Mouse (Mus musculus) CH12.LX (cell line): ENCODE measurements at regions not wholly inside any gene's neighbourhood (a gene's known extent, or its start where the extent isn't known, plus 50 kb on each side); places are given as distances from the start of the nearest gene placed in this dataset.

ENCODE experiments used
- DNase-seq: peaks from one replicate; pipeline ENCODE4 v3.0.0-alpha.2; 2013; ENCODE audit errors: extremely low read depth
- H3K27ac ChIP-seq: 2 replicates; pipeline ENCODE4 v1.5.1; 2012; ENCODE audit warnings: low read depth, mild to moderate bottlenecking, control low read depth, moderate library complexity; ENCODE audit not compliant: insufficient read depth
- H3K27me3 ChIP-seq: replicated peaks from 2 replicates; pipeline ENCODE3; 2012; ENCODE audit warnings: inconsistent platforms
- H3K36me3 ChIP-seq, 2 experiments: replicated peaks in 1 of 2; 2 replicates each; pipeline versions ENCODE3 to v1.6.1; 2012; ENCODE audit warnings: inconsistent platforms in 1 of 2, low read length in 1 of 2, mild to moderate bottlenecking in 1 of 2, mixed read lengths in 1 of 2, moderate library complexity in 1 of 2; ENCODE audit not compliant: control insufficient read depth in 1 of 2, insufficient read depth in 1 of 2
- H3K4me1 ChIP-seq, 2 experiments: 2 replicates each; pipeline ENCODE4 v1.6.1; 2012; ENCODE audit warnings: inconsistent platforms in 1 of 2, moderate library complexity in 1 of 2; ENCODE audit not compliant: insufficient read depth in 2 of 2, control insufficient read depth in 1 of 2
- H3K4me2 ChIP-seq: 2 replicates; pipeline ENCODE4 v1.6.1; 2012; ENCODE audit warnings: low read depth, mild to moderate bottlenecking, control low read depth; ENCODE audit not compliant: poor library complexity, insufficient read depth, severe bottlenecking
- H3K4me3 ChIP-seq, 3 experiments: fragments of 150-350 bp in 1 of 3; sonication (generic) in 1 of 3; replicated peaks in 1 of 3; 2 replicates each; pipeline versions ENCODE3 to v1.5.1; 2011 to 2012; ENCODE audit warnings: low read depth in 2 of 3, low read length in 2 of 3, mild to moderate bottlenecking in 2 of 3, moderate library complexity in 2 of 3, control low read depth in 1 of 3, improper control_type of control experiment in 1 of 3, inconsistent platforms in 1 of 3, mixed read lengths in 1 of 3; ENCODE audit not compliant: poor library complexity in 1 of 3
- H3K79me2 ChIP-seq: replicated peaks from 2 replicates; pipeline ENCODE4 v1.6.1; 2012; ENCODE audit warnings: mild to moderate bottlenecking, moderate library complexity; ENCODE audit not compliant: control insufficient read depth, poor library complexity, insufficient read depth, severe bottlenecking; ENCODE audit errors: extremely low read depth
- H3K9ac ChIP-seq: 2 replicates; pipeline ENCODE4 v1.6.1; 2012; ENCODE audit warnings: low read depth, mild to moderate bottlenecking, control low read depth, moderate library complexity; ENCODE audit not compliant: insufficient read depth
- H3K9me3 ChIP-seq: replicated peaks from 2 replicates; pipeline ENCODE3; 2012; ENCODE audit warnings: low read length, inconsistent platforms, mixed read lengths
- BHLHE40 ChIP-seq: IDR thresholded peaks from 2 replicates; pipeline ENCODE4 v1.6.1; 2011; ENCODE audit warnings: mild to moderate bottlenecking, low read depth, low read length, improper control_type of control experiment
- CTCF ChIP-seq, 2 experiments: IDR thresholded peaks in 1 of 2; conservative IDR thresholded peaks in 1 of 2; 2 replicates each; pipeline ENCODE4 v1.5.1; 2011 to 2012; ENCODE audit warnings: low read depth in 2 of 2, low read length in 2 of 2, improper control_type of control experiment in 1 of 2, inconsistent platforms in 1 of 2, mild to moderate bottlenecking in 1 of 2, moderate library complexity in 1 of 2
- EP300 ChIP-seq: IDR thresholded peaks from 2 replicates; pipeline ENCODE4 v1.6.1; 2011; ENCODE audit warnings: low read length, improper control_type of control experiment
- ETS1 ChIP-seq: conservative IDR thresholded peaks from 2 replicates; pipeline ENCODE4 v1.6.1; 2012; ENCODE audit warnings: low read depth, mild to moderate bottlenecking, inconsistent platforms, low read length, improper control_type of control experiment, moderate library complexity
- GABPA ChIP-seq: IDR thresholded peaks from 2 replicates; pipeline ENCODE4 v1.6.1; 2012; ENCODE audit warnings: low read depth, low read length, improper control_type of control experiment, inconsistent platforms; ENCODE audit not compliant: insufficient replicate concordance
- HCFC1 ChIP-seq: IDR thresholded peaks from 2 replicates; pipeline ENCODE4 v1.6.1; 2012; ENCODE audit warnings: low read depth, mild to moderate bottlenecking, inconsistent platforms, low read length, improper control_type of control experiment
- IRF4 ChIP-seq: IDR thresholded peaks from 2 replicates; pipeline ENCODE4 v1.6.1; 2014; ENCODE audit warnings: low read depth, mild to moderate bottlenecking, inconsistent platforms, low read length, improper control_type of control experiment
- JUN ChIP-seq: IDR thresholded peaks from 2 replicates; pipeline ENCODE4 v1.6.1; 2011; ENCODE audit warnings: low read depth, mild to moderate bottlenecking, low read length, improper control_type of control experiment, moderate library complexity; ENCODE audit not compliant: insufficient read depth
- JUND ChIP-seq: conservative IDR thresholded peaks from 2 replicates; pipeline ENCODE4 v1.6.1; 2011; ENCODE audit warnings: low read depth, low read length, improper control_type of control experiment
- KAT2A ChIP-seq: IDR thresholded peaks from 2 replicates; pipeline ENCODE4 v1.6.1; 2012; ENCODE audit warnings: low read length, improper control_type of control experiment, inconsistent platforms; ENCODE audit not compliant: insufficient replicate concordance
- MAFK ChIP-seq: IDR thresholded peaks from 2 replicates; pipeline ENCODE4 v1.6.1; 2011; ENCODE audit warnings: low read length, improper control_type of control experiment; ENCODE audit not compliant: insufficient replicate concordance
- MAX ChIP-seq: IDR thresholded peaks from 2 replicates; pipeline ENCODE4 v1.6.1; 2011; ENCODE audit warnings: low read length, improper control_type of control experiment
- PAX5 ChIP-seq: IDR thresholded peaks from 2 replicates; pipeline ENCODE4 v1.6.1; 2012; ENCODE audit warnings: low read length, inconsistent platforms, mixed read lengths
- POLR2A ChIP-seq: IDR thresholded peaks from 2 replicates; pipeline ENCODE4 v1.6.1; 2011; ENCODE audit warnings: low read depth, mild to moderate bottlenecking, improper control_type of control experiment, low read length
- RAD21 ChIP-seq: IDR thresholded peaks from 2 replicates; pipeline ENCODE4 v1.6.1; 2011; ENCODE audit warnings: low read depth, mild to moderate bottlenecking, low read length, improper control_type of control experiment, moderate library complexity
- SIN3A ChIP-seq: IDR thresholded peaks from 2 replicates; pipeline ENCODE4 v1.6.1; 2012; ENCODE audit warnings: low read length, improper control_type of control experiment, inconsistent platforms
- ZC3H11A ChIP-seq: IDR thresholded peaks from 2 replicates; pipeline ENCODE4 v1.6.1; 2012; ENCODE audit warnings: low read depth, mild to moderate bottlenecking, inconsistent platforms, low read length, improper control_type of control experiment
- dilution Hi-C: fragments of 300-500 bp; cut with MboI; formaldehyde crosslinking; loops from 2 replicates; pipeline ENCODE4 v1.14.3; 2020; ENCODE audit warnings: low sequenced_read_pairs; ENCODE audit not compliant: extremely low pct_unique_long_range_greater_than_20kb, extremely low pct_ligation_motif_present
- in situ Hi-C: fragments of 300-500 bp; cut with MboI; formaldehyde crosslinking; loops from 3 replicates; pipeline ENCODE4 v1.14.3; 2019; ENCODE audit warnings: low sequenced_read_pairs, low pct_ligation_motif_present, low pct_unique_long_range_greater_than_20kb, mixed read lengths

GRCm38 (mm10) chr7:111968261-111968660 is 55.0 kb upstream of the Usp47 start:
- H3K4me3 ChIP-seq = no peak overlapping the region
- TF ChIP-seq POLR2A = no peak
- TF ChIP-seq CTCF (conservative IDR thresholded peaks at IDR 0.05 in 1 of 2, IDR thresholded peaks at IDR 0.05 in 1 of 2; ENCODE audit: low read depth in 2 of 2, low read length in 2 of 2) = no peak
- TF ChIP-seq RAD21 = no peak
- TF ChIP-seq BHLHE40 = no peak
- no peak for TF ChIP-seq PAX5
- no peak for TF ChIP-seq HCFC1
- no peak for TF ChIP-seq SIN3A
- H3K4me1 ChIP-seq = no peaks in the 10 kb centered on the region
- H3K9me3 ChIP-seq = no peaks in the 10 kb centered on the region
- H3K27ac ChIP-seq = no peak overlapping the region
- no peak overlapping the region for H3K4me2 ChIP-seq
- no peak overlapping the region for H3K9ac ChIP-seq
- in situ Hi-C loops = loop anchor here (25.0 kb wide), 2 partner anchors 181 to 781 kb away; partner anchors contain the start of gene Galnt18
- H3K36me3 ChIP-seq = no peaks in the 10 kb centered on the region
- no peak for DNase-seq
- no peaks in the 10 kb centered on the region for H3K79me2 ChIP-seq
- dilution Hi-C loops = no loop called here
- H3K27me3 ChIP-seq = peaks cover 6% of the 10 kb centered on the region

DNA sequence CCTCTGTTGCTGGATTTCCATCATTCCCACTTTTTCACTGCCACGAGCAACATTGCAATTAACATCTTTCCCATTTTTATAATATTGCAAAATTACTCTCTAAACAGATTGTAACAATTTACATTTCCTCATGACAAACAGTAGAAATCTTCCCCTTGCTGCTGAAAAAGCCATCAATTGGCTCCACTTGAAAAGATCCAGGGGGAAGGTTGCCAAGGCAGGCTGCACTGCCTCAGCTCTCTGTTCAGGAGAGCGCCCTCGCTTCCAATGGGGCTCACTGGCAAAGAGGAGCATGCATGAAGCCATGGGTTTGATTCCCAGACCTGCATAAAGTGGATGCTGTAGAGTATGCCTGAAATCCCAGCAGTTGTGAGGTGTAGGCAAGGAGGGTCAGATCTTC is 56.6 kb upstream of the Usp47 start:
- no peaks in the 10 kb centered on the region for H3K4me1 ChIP-seq

DNA sequence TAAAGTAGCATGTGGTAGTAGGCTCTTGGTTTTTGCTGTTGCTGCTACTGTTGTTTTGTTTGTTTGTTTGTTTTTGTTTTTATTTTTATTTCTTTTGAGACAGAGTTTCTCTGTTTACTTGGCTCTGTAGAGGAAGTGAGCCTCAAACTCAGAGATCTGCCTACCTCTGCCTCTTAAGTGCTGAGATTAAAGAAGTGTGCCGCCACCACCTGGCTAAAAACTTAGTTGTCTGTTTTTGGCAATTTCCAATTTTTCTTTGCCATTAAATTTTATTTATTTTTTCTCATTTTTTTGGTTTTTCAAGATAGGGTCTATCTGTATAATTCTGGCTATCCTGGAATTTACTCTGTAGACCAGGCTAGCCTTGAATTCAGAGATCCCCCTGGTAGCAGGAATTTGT is 59.3 kb upstream of the Usp47 start:
- peak in 1 of 2 experiments; percentile 17; a peak in 1 of 4 replicates for TF ChIP-seq CTCF (conservative IDR thresholded peaks at IDR 0.05 in 1 of 2, IDR thresholded peaks at IDR 0.05 in 1 of 2; ENCODE audit: low read depth in 2 of 2, low read length in 2 of 2)
- no peak for TF ChIP-seq ETS1
- TF ChIP-seq JUN = no peak
- no peak for TF ChIP-seq ZC3H11A
- no peak for TF ChIP-seq MAX
- no peak for TF ChIP-seq KAT2A
- no peak for TF ChIP-seq GABPA
- TF ChIP-seq, all 38 proteins: peak for 1
- in situ Hi-C loops (loop anchor here (25.0 kb wide), 2 partner anchors 177 to 777 kb away; partner anchors contain the start of gene Galnt18), dilution Hi-C loops (no loop called here)

More for the DNA sequence above, 56.6 kb upstream of the Usp47 start:
- Histone ChIP-seq H3K4me2 (no peak overlapping the region), H3K4me3 (no peak overlapping the region), H3K36me3 (no peaks in the 10 kb centered on the region), H3K9ac (no peak overlapping the region), H3K9me3 (no peaks in the 10 kb centered on the region), H3K27ac (no peak overlapping the region), H3K27me3 (peaks cover 6% of the 10 kb centered on the region), H3K79me2 (no peaks in the 10 kb centered on the region)
- TF ChIP-seq JUND = no peak
- no peak for TF ChIP-seq MAFK
- TF ChIP-seq IRF4 = no peak
- TF ChIP-seq EP300 = no peak
- in situ Hi-C loops = loop anchor here (25.0 kb wide), 2 partner anchors 179 to 779 kb away; partner anchors contain the start of gene Galnt18
- dilution Hi-C loops = no loop called here
- DNase-seq = no peak

More for the DNA sequence above, 59.3 kb upstream of the Usp47 start:
- Histone ChIP-seq H3K4me3 (no peak overlapping the region), H3K4me2 (no peak overlapping the region), H3K36me3 (no peaks in the 10 kb centered on the region), H3K79me2 (no peaks in the 10 kb centered on the region), H3K9me3 (no peaks in the 10 kb centered on the region), H3K27me3 (peaks cover 7% of the 10 kb centered on the region), H3K27ac (no peak overlapping the region), H3K9ac (no peak overlapping the region), H3K4me1 (no peaks in the 10 kb centered on the region)
- no peak for DNase-seq
